Mouse (Mus musculus) limb, embryonic 15.5 days (tissue): ENCODE data around the gene Usp47. TPM values are rescaled to one million over a fixed set of nuclear protein-coding genes. Genes with fewer than 3 reads are reported as not detected.
A peak's percentile ranks its signal among the peaks of the same experiment; 100 is the strongest.

ENCODE experiments used
- ATAC-seq: fragments of 200-750 bp; cut with Nextera tagmentation; 2 replicates; pipeline ENCODE4 v1.8.0; 2017; ENCODE audit warnings: low read depth, moderate TSS enrichment; ENCODE audit not compliant: insufficient number of reproducible peaks, low FRiP score, low TSS enrichment
- H3K27ac ChIP-seq: fragments of 300-500 bp; sonication (generic); 2 replicates; pipeline ENCODE4 v1.5.1; 2015; ENCODE audit warnings: moderate library complexity, mild to moderate bottlenecking, inconsistent platforms
- H3K27me3 ChIP-seq: fragments of 300-500 bp; sonication (generic); 2 replicates; pipeline ENCODE4 v1.6.1; 2015; ENCODE audit warnings: inconsistent platforms
- H3K36me3 ChIP-seq: fragments of 300-500 bp; sonication (generic); 2 replicates; pipeline ENCODE4 v1.6.1; 2015; ENCODE audit warnings: inconsistent platforms
- H3K4me1 ChIP-seq: fragments of 300-500 bp; sonication (generic); 2 replicates; pipeline ENCODE4 v1.6.1; 2015; ENCODE audit warnings: inconsistent platforms
- H3K4me2 ChIP-seq: fragments of 300-500 bp; sonication (generic); 2 replicates; pipeline ENCODE4 v1.6.1; 2015; ENCODE audit warnings: mild to moderate bottlenecking, inconsistent platforms
- H3K4me3 ChIP-seq: fragments of 300-500 bp; sonication (generic); 2 replicates; pipeline ENCODE4 v1.5.1; 2015; ENCODE audit warnings: mild to moderate bottlenecking, inconsistent platforms
- H3K9ac ChIP-seq: fragments of 300-500 bp; sonication (generic); 2 replicates; pipeline ENCODE4 v1.6.1; 2015; ENCODE audit warnings: inconsistent platforms
- H3K9me3 ChIP-seq: fragments of 300-500 bp; sonication (generic); 2 replicates; pipeline ENCODE4 v1.6.1; 2016; ENCODE audit warnings: inconsistent platforms
- whole genome bisulfite sequencing: fragments of 180-500 bp; shearing (Covaris S2); methylation state at CpG from one replicate; pipeline ENCODE4 v1.1.7; 2015; 5-methylcytosine and 5-hydroxymethylcytosine counted together
- polyA plus RNA-seq: library from polyadenylated mRNA; unstranded; fragments of >200 nt; fragmentation: Nextera tagmentation; extraction: Ambion mirVana; gene quantifications from 2 replicates; pipeline ENCODE4 v1.2.1, GENCODE M21; 2015

Gene Usp47
- polyA plus RNA-seq, 1 experiment from 2014 or later = 65.1 TPM

DNA sequence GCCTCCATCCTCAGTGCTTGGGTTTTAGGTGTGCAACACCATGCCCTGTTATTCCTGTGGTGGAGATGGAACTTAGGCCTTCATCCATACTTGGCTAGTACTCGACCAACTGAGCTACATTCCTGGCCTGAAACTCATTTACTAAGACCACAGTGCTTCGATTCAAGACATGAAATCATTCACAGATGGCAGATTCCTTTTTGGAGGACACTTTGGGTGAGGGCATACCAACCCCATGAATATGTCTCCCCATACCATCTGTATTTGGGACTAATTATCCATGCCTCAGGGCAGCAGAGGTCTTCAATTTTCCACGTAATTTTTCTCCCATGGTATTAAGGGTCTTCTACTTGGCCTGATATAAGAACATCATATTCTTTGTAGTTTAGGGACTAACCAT lies 119.3 kb downstream of the Usp47 start:
- no peaks in the 10 kb centered on the region for H3K9me3 ChIP-seq
- WGBS = 46% methylated on average over 3 of the region's 3 CpGs
- no peak for ATAC-seq

DNA sequence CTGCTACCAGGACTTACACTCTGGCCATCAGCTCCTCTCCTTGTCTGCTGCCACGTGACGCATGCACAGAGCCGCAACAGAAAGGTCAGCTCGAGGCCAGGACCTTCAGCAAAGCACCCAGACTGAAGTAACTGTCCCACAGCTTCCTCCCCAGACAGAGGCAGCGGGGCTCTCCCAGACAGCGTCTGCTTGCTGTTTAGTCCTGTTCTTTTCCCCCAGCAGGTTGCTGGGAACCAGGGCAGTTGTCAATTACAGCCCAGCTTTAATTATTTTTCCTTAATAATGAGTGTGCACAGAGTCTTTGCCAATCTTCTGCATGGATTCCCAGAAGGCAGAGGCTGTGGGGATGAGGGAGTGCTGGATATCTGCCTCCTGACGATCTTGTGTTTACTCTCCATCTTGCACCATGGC lies 119.8 kb downstream of the Usp47 start:
- WGBS = 54% methylated on average over 7 of the region's 7 CpGs
- H3K4me1 ChIP-seq = peaks cover 42% of the 10 kb centered on the region
- ATAC-seq = no peak

More for the DNA sequence above, 119.3 kb downstream of the Usp47 start:
- H3K9ac ChIP-seq = no peak overlapping the region
- H3K36me3 ChIP-seq = peaks cover 2% of the 10 kb centered on the region; the same call in 1 of the 2 replicates
- H3K4me2 ChIP-seq = no peak overlapping the region
- H3K27ac ChIP-seq = no peak overlapping the region
- H3K4me3 ChIP-seq = no peak overlapping the region
- no peaks in the 10 kb centered on the region for H3K27me3 ChIP-seq
- H3K4me1 ChIP-seq = peaks cover 37% of the 10 kb centered on the region

DNA sequence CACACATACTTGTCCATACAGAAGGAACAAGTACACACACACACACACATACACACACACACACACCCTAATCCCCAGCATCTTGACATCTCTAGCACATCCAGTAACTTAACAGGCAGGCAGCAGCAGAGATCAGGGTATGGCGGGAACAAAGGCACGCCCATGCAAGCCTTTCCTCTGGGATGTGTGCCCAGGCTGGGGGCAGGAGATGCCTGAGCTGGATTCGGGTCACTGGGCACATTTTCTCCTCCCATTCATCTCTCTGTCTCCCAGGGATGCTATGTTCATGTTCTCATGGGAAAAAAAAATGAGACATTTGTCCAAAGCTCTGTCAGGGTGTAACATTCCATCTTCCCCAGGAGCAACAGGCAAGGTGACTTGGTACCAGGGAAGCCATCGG lies 120.7 kb downstream of the Usp47 start:
- ATAC-seq = no peak

More for the DNA sequence above, 119.8 kb downstream of the Usp47 start:
- no peak overlapping the region for H3K4me2 ChIP-seq
- no peaks in the 10 kb centered on the region for H3K27me3 ChIP-seq
- no peak overlapping the region for H3K9ac ChIP-seq
- H3K36me3 ChIP-seq = peaks cover 2% of the 10 kb centered on the region; the same call in 1 of the 2 replicates
- no peaks in the 10 kb centered on the region for H3K9me3 ChIP-seq
- H3K4me3 ChIP-seq = no peak overlapping the region
- H3K27ac ChIP-seq = no peak overlapping the region

DNA sequence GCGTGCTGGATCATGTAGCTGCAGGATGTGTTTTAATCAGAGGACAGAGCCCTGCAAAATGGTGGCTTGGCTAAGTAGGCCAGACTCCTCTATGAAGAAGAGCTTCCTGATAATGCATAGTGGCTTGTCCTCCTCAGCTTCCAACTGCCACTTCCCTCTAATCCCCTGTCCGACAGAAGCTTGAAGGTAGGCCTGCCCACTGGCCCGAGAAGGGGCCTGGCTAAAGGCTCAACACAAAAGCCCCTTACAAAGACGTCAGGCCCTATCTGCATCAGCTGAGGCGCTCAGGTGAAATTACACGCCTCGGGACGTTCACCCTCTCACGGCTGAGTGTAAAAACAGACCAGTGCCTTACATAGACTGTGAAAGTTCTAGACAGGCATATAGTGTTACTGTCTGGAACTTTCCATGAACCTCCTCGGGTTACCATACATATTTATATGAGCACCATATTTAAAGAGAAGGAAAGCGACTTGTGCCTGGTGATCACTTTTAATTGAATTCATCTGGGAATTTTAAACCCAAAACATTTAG lies 121.4 kb downstream of the Usp47 start:
- 36% methylated on average over 11 of the region's 11 CpGs for WGBS
- 0 out of 2 replicates have a peak overlapping the region, but pooled peaks have one; percentile 38 for H3K27ac ChIP-seq

More for the DNA sequence above, 120.7 kb downstream of the Usp47 start:
- peaks cover 3% of the 10 kb centered on the region; the same call in 1 of the 2 replicates for H3K36me3 ChIP-seq
- H3K4me2 ChIP-seq = no peak overlapping the region
- H3K9me3 ChIP-seq = no peaks in the 10 kb centered on the region
- peaks cover 40% of the 10 kb centered on the region for H3K4me1 ChIP-seq
- WGBS = 63% methylated on average over 4 of the region's 4 CpGs
- no peak overlapping the region for H3K27ac ChIP-seq
- H3K27me3 ChIP-seq = no peaks in the 10 kb centered on the region
- H3K9ac ChIP-seq = no peak overlapping the region
- H3K4me3 ChIP-seq = no peak overlapping the region

DNA sequence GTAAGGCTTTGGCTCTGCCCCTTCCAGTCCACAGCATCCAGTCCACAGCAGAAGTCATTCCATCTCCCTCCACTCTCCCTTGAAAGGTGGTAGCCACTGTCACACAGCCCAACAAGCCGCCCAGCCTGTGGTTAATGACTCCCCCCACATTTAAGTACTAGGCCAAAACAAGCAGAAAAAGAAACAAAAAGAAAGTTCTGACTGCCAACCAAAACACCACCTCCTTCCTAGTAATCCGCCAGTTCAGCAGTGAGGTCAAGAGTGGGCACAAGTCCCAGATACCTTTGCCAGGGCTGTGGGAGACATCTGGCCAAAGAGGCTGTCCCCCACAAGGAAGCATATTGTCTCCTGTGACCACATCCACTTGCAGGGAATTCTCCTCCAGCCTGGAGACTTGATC lies 124.7 kb downstream of the Usp47 start:
- Histone ChIP-seq H3K9me3 (no peaks in the 10 kb centered on the region), H3K9ac (no peak overlapping the region), H3K27ac (peak overlapping the region; percentile 43; the same call in 1 of the 2 replicates), H3K4me3 (no peak overlapping the region), H3K36me3 (0 out of 2 replicates have a peak, but pooled peaks cover 7% of the 10 kb centered on the region), H3K4me2 (no peak overlapping the region), H3K4me1 (peaks cover 35% of the 10 kb centered on the region), H3K27me3 (no peaks in the 10 kb centered on the region)
- peak; percentile 69 for ATAC-seq
- WGBS = 60% methylated on average over 2 of the region's 2 CpGs

More for the DNA sequence above, 121.4 kb downstream of the Usp47 start:
- Histone ChIP-seq H3K27me3 (no peaks in the 10 kb centered on the region), H3K4me3 (no peak overlapping the region), H3K9ac (no peak overlapping the region), H3K9me3 (no peaks in the 10 kb centered on the region), H3K36me3 (peaks cover 7% of the 10 kb centered on the region; the same call in 1 of the 2 replicates), H3K4me2 (no peak overlapping the region), H3K4me1 (peaks cover 38% of the 10 kb centered on the region)
- ATAC-seq = no peak

DNA sequence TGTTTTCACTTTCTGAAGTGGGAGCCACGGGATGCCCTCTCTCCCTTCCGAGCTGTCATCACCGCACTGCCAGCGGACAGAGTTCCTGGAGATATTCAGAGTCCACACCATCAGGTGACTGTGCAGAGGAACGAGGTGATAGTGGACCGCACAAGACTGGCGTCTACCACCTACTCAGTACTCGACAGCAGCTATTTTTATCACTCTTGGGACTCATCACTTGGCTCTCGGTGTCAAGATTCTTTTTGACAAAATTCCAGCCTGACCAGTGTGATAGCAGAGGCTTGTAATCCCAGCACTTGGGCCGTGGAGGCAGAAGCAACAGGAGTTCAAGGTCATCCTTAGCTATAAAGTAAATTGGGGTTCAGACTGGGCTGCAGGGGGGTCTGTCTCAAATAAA lies 125.8 kb downstream of the Usp47 start:
- no peak for ATAC-seq
- H3K4me2 ChIP-seq = no peak overlapping the region
- no peak overlapping the region for H3K9ac ChIP-seq
- H3K36me3 ChIP-seq = 0 out of 2 replicates have a peak, but pooled peaks cover 7% of the 10 kb centered on the region
- no peak overlapping the region for H3K4me3 ChIP-seq
- H3K9me3 ChIP-seq = no peaks in the 10 kb centered on the region
- 90% methylated on average over 10 of the region's 10 CpGs for WGBS
- H3K4me1 ChIP-seq = peaks cover 35% of the 10 kb centered on the region
- H3K27ac ChIP-seq = no peak overlapping the region
- no peaks in the 10 kb centered on the region for H3K27me3 ChIP-seq

DNA sequence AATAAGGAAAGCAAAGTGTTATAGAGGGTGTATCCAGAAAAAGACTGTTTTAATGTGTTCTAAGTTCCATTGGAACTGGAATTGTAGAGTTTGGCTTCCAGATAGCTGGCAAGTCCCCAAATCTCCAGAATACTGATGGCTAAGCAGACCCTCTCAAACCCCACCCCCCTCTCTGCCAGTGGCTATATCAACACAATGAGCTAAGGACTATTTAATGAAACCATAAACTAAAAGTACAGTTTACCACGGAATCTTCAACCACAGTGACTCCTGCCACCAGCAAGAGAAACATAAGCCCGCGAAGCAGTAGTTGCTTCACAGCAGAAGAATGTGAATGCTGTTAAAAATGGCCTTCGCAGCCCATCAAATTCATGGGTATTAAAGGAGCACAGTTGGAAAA lies 131.1 kb downstream of the Usp47 start:
- Histone ChIP-seq H3K9me3 (no peaks in the 10 kb centered on the region), H3K4me3 (no peak overlapping the region), H3K27ac (peak overlapping the region; percentile 80), H3K27me3 (0 out of 2 replicates have a peak, but pooled peaks cover 5% of the 10 kb centered on the region), H3K36me3 (0 out of 2 replicates have a peak, but pooled peaks cover 2% of the 10 kb centered on the region), H3K4me2 (no peak overlapping the region; the same call in 1 of the 2 replicates), H3K9ac (no peak overlapping the region), H3K4me1 (peaks cover 60% of the 10 kb centered on the region)
- WGBS = 33% methylated on average over 4 of the region's 4 CpGs
- peak; percentile 66 for ATAC-seq

DNA sequence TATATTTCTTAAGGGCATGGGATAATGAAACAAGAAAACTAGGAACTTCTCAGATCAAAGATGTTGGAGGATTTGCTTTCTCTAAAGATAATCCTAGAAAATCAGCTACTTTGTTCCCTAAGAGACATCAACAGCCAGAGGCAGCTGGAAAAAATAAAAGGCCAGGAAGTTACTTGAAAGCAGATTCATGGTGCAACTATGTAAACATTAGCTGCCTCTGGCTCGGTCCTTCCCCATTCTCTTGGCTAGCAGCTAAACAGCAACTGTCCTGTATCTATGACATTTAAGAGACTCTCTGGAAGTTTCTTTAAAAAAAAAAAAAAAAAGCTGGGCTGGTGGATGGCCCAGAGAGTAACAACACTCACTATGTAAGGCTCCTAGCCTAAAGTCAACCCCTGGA lies 131.9 kb downstream of the Usp47 start:
- peak overlapping the region; percentile 80 for H3K27ac ChIP-seq
- ATAC-seq = no peak
- peaks cover 60% of the 10 kb centered on the region for H3K4me1 ChIP-seq

DNA sequence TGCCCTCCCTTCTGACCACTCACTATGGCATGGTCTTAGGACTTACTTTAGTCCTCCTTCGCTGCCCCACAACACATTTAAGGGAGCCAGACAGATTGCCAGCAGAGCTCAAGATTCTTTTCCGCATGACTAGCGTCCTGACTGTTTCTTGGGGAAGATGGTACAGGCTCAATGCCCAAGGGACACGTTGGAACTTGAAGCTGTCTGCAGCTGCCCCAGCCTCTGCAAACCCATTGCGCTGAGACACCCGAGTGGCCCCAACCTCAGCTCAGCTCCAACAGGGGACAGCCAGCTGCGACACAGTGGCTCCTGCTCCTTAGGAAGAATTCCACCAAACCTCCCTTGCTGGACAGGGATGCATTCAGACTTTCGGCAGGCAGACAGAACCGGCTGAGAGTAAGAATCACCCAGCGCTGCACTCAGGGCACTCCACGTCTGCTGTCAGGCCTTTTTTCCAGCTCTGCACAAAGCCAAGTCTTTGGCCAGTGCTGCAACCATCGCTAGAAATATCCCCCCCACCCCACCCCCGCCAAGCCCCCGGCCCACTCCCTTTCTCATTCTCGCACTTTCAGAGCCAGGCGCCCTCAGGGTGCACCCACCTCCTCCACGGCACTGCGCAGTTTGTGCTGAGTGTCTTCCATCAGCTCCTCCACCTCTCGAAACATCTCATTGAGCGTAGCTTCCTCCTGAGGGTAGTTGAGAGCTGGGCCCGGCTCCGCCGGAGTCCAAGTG lies 134.4 kb downstream of the Usp47 start:
- ATAC-seq = no peak
- Histone ChIP-seq H3K27me3 (0 out of 2 replicates have a peak, but pooled peaks cover 5% of the 10 kb centered on the region), H3K27ac (peak overlapping the region; percentile 68), H3K9me3 (no peaks in the 10 kb centered on the region), H3K36me3 (no peaks in the 10 kb centered on the region), H3K9ac (peak overlapping the region; percentile 35), H3K4me2 (peak overlapping the region; percentile 59), H3K4me1 (peaks cover 60% of the 10 kb centered on the region), H3K4me3 (peak overlapping the region; percentile 57)
- 11% methylated on average over 23 of the region's 23 CpGs for WGBS

More for the DNA sequence above, 131.9 kb downstream of the Usp47 start:
- Histone ChIP-seq H3K9me3 (no peaks in the 10 kb centered on the region), H3K27me3 (0 out of 2 replicates have a peak, but pooled peaks cover 5% of the 10 kb centered on the region), H3K9ac (no peak overlapping the region), H3K4me3 (peak overlapping the region; percentile 10; the same call in 1 of the 2 replicates), H3K36me3 (no peaks in the 10 kb centered on the region), H3K4me2 (peak overlapping the region; percentile 22; the same call in 1 of the 2 replicates)
- 7% methylated on average over 1 of the region's 1 CpGs for WGBS

DNA sequence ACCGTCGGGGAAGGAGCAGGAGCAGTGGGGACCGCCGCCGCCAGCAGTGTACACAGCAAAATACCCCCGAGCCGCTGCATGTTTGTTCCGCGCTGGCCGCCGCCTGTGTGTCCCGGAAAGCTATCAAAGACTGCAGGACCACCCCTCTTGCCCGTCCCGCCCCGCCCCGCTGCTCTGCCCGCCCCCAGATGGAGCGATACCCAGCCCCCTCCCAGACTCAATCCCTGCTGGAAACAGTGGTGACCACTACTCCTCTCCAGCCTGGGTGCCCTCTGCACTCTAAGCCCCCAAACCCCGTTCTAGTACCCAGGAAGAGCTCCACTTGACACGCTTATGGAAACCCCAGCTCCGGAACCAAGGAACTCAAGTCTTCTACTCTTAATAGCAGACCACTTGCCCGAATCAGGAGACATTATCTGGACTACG lies 135.0 kb downstream of the Usp47 start:
- under 1% methylated on average over 23 of the region's 23 CpGs for WGBS
- no peaks in the 10 kb centered on the region for H3K36me3 ChIP-seq
- H3K4me1 ChIP-seq = peaks cover 55% of the 10 kb centered on the region
- H3K4me3 ChIP-seq = peak overlapping the region; percentile 57
- peak overlapping the region; percentile 35 for H3K9ac ChIP-seq
- H3K27ac ChIP-seq = peak overlapping the region; percentile 68
- H3K27me3 ChIP-seq = 0 out of 2 replicates have a peak, but pooled peaks cover 5% of the 10 kb centered on the region
- ATAC-seq = no peak
- H3K9me3 ChIP-seq = no peaks in the 10 kb centered on the region
- peak overlapping the region; percentile 59 for H3K4me2 ChIP-seq

DNA sequence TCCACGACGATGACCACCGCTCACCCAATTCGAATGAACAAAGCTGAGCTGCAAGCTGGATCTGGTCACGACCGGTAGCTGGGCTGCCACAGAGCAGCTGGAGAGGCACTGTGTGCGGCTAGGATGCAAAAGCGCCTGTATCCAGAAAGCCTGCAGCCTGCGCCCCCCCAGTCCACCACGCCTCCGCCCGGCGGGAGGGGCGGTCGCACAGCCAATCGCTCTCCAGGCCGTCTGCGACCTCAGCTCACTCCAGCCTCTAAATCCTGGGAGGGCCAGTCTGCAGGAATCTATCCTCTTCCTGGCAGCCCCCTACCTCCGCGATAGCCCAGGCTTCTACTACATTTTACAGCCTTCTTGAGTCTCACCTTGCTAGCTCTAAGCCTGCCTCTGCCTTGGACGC lies 135.6 kb downstream of the Usp47 start, which contains the start of gene Dkk3:
Gene Dkk3, minus strand, starts transcription at position 116 of the 400 bp plus-strand sequence.
- 0 out of 2 replicates have a peak, but pooled peaks cover 5% of the 10 kb centered on the region for H3K27me3 ChIP-seq
- WGBS = under 1% methylated on average over 21 of the region's 21 CpGs
- H3K4me3 ChIP-seq = peak within 1 kb of the TSS; percentile 57
- no peaks in the 10 kb centered on the region for H3K9me3 ChIP-seq
- H3K27ac ChIP-seq = peak within 1 kb of the TSS; percentile 68
- peak within 1 kb of the TSS; percentile 59 for H3K4me2 ChIP-seq
- ATAC-seq = peak; percentile 49; the same call in 1 of the 2 replicates
- H3K9ac ChIP-seq = peak within 1 kb of the TSS; percentile 35
- H3K36me3 ChIP-seq = no peaks in the 10 kb centered on the region
- peaks cover 49% of the 10 kb centered on the region for H3K4me1 ChIP-seq

DNA sequence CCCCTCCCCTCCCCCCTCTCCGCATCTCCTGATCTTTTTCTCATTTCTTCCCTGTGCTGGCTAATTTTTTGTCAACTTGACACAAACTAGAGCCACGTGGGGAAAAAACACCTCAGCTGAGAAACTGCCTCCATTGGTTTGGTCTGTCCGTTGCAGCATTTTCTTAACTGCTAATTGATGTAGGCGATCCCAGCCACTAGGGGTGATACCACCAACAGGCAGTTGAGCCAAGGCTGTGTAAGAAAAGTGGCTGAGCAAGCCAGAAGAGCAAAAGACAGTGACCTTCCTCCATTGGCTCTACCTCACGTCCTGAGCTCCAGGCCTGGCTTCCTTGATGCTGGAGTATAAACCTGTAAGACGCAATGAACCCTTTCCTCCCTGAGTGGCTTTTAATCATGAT lies 136.5 kb downstream of the Usp47 start:
- Histone ChIP-seq H3K9me3 (no peaks in the 10 kb centered on the region), H3K9ac (no peak overlapping the region), H3K4me3 (no peak overlapping the region), H3K4me2 (no peak overlapping the region), H3K36me3 (no peaks in the 10 kb centered on the region), H3K27ac (no peak overlapping the region), H3K4me1 (peaks cover 46% of the 10 kb centered on the region), H3K27me3 (0 out of 2 replicates have a peak, but pooled peaks cover 5% of the 10 kb centered on the region)
- WGBS = 46% methylated on average over 5 of the region's 6 CpGs
- no peak for ATAC-seq
